ENCODE assay signal across 26 mouse cellular contexts in genomic region chr13:112390206-112390605, GRCm38 (mm10).
"Had no signal": no experiment of that assay in that cellular context is flagged by ENCODE, and none has a peak within 500 bp of the region (broad histone marks: within the 10 kb centered on the region; RNA-seq: fewer than 3 reads in every experiment).

No protein-coding gene starts in this region.

- H3K4me2 ChIP-seq: heart, embryonic 11.5 days; heart, embryonic 13.5 days; heart, embryonic 15.5 days; hindbrain, embryonic 14.5 days; kidney, embryonic 15.5 days; limb, embryonic 13.5 days; limb, embryonic 15.5 days; liver, embryonic 12.5 days had no signal

- DNase-seq: gastrocnemius, adult 2 months; gastrocnemius, postnatal 14 days; gastrocnemius, postnatal 36 days; heart, adult 2 months; heart, postnatal 14 days; heart, postnatal 36 days; kidney, adult 11 months; kidney, adult 2 months; kidney, adult 9 months; kidney, postnatal 14 days; kidney, postnatal 36 days; layer of hippocampus, adult 9-11 months; layer of hippocampus, postnatal 36 days; left cerebral cortex, postnatal 4 days had no signal

- H3K36me3 ChIP-seq: heart, embryonic 13.5 days; heart, embryonic 15.5 days; kidney, embryonic 15.5 days; limb, embryonic 13.5 days; limb, embryonic 15.5 days; liver, embryonic 12.5 days had no signal

- H3K9ac ChIP-seq: heart, embryonic 13.5 days; heart, embryonic 15.5 days; hindbrain, embryonic 14.5 days; kidney, embryonic 15.5 days; limb, embryonic 13.5 days; limb, embryonic 15.5 days; liver, embryonic 12.5 days; liver, embryonic 14.5 days had no signal

- H3K4me1 ChIP-seq: heart, embryonic 13.5 days; heart, embryonic 15.5 days; kidney, embryonic 15.5 days; liver, embryonic 12.5 days had no signal

- H3K4me3 ChIP-seq: gastrocnemius, adult 2 months; heart, adult 2 months; heart, embryonic 13.5 days; heart, embryonic 15.5 days; kidney, embryonic 15.5 days; limb, embryonic 13.5 days; limb, embryonic 15.5 days; liver, embryonic 12.5 days had no signal

- H3K9me3 ChIP-seq: heart, embryonic 13.5 days; heart, embryonic 15.5 days; kidney, embryonic 15.5 days; limb, embryonic 13.5 days; limb, embryonic 15.5 days; liver, embryonic 12.5 days had no signal

- H3K27me3 ChIP-seq: heart, embryonic 13.5 days; heart, embryonic 15.5 days; kidney, embryonic 15.5 days; limb, embryonic 13.5 days; limb, embryonic 15.5 days had no signal

- H3K27ac ChIP-seq: gastrocnemius, adult 2 months; heart, adult 2 months; heart, embryonic 13.5 days; heart, embryonic 15.5 days; hindbrain, embryonic 14.5 days; kidney, embryonic 15.5 days; kidney, postnatal 0 days; limb, embryonic 13.5 days; limb, embryonic 15.5 days; liver, embryonic 12.5 days; liver, embryonic 14.5 days had no signal

- ATAC-seq: hindbrain, embryonic 16.5 days; intestine, embryonic 16.5 days; liver, embryonic 12.5 days had no signal
